Mouse (Mus musculus): ENCODE measurements at regions not wholly inside any gene's neighbourhood (a gene's known extent, or its start where the extent isn't known, plus 50 kb on each side); places are given as distances from the start of the nearest gene placed in this dataset.

- TF ChIP-seq CTCF (IDR thresholded peaks at IDR 0.05; ENCODE audit: borderline replicate concordance, insufficient read depth, low read length) (no peak), POLR2A (IDR thresholded peaks at IDR 0.05; ENCODE audit: low read depth, low read length) (no peak)
These were observed 734.0 kb downstream of the Rps29 start for GRCm38 (mm10) chr12:68425006-68425405.
